Mouse (Mus musculus): ENCODE results near the gene Ldb2. TPM values are rescaled to one million over a fixed set of nuclear protein-coding genes. Genes with fewer than 3 reads are reported as not detected.

Gene Ldb2
- polyA plus RNA-seq, 1 experiment from 2014 or later = 51.5 TPM

DNA sequence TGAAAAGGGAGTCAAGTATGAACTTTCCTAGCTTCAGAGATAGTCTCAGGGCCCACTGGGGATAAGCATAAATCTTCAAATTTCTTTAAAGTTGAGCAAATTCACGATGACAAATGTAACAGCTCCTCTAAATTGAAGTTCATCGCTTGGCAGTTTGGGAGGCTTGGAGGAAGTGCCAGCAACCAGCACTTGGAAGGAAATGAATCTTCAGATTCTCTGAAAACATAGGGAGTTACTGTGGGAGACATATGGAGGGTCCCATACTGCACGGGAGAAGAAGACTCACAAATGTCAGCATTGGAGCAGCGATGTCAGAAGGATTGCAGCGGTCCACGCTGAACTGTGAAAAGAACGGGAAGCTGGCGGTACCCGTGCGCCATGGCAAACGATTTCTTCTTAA lies 139.8 kb downstream of the Ldb2 start:
- H3K4me1 ChIP-seq (ENCODE audit: control insufficient read depth, insufficient read depth, low read length) = no peaks in the 10 kb centered on the region
- ATAC-seq (replicated peaks; ENCODE audit: insufficient number of reproducible peaks, low FRiP score, low TSS enrichment, low read depth) (no peak), DNase-seq (ENCODE audit: low spot score) (no peak)
- H3K36me3 ChIP-seq (replicated peaks; ENCODE audit: control insufficient read depth, insufficient read depth, low read depth, low read length) = no peaks in the 10 kb centered on the region
- H3K9me3 ChIP-seq (replicated peaks; ENCODE audit: control insufficient read depth, low read length) = no peaks in the 10 kb centered on the region
- H3K27ac ChIP-seq (replicated peaks; ENCODE audit: low read depth, low read length) = no peak overlapping the region
- H3K27me3 ChIP-seq (ENCODE audit: control insufficient read depth, insufficient read depth, low read length) = no peaks in the 10 kb centered on the region
- no peak overlapping the region for H3K4me3 ChIP-seq (ENCODE audit: low read depth, low read length)
- H3K4me2 ChIP-seq (ENCODE audit: low read depth, low read length) = no peak overlapping the region
- WGBS = 93% methylated on average over 11 of the region's 11 CpGs
- no peak overlapping the region for H3K9ac ChIP-seq (replicated peaks; ENCODE audit: low read length)

DNA sequence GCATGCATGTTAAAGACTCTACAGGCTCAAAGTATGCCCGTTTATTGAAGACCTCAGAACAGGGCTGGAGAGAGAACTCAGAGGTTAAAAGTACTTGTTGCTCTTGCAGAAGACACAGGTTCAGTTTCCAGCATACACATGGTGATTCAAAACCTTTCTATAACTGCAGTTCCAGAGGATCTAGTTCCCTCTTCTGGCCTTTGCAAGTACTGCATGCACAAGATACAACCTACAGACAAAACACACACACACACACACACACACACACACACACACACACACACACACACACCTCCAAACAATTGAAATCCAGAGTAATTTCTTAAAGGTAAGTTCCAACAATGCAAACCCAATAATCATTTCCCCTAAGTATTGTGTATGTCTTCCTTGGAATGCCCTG lies 142.8 kb downstream of the Ldb2 start:
- no peaks in the 10 kb centered on the region for H3K36me3 ChIP-seq (replicated peaks; ENCODE audit: control insufficient read depth, insufficient read depth, low read depth, low read length)
- H3K4me2 ChIP-seq (ENCODE audit: low read depth, low read length) = no peak overlapping the region
- ATAC-seq (replicated peaks; ENCODE audit: insufficient number of reproducible peaks, low FRiP score, low TSS enrichment, low read depth) (no peak), DNase-seq (ENCODE audit: low spot score) (no peak)
- H3K27ac ChIP-seq (replicated peaks; ENCODE audit: low read depth, low read length) = no peak overlapping the region
- no peaks in the 10 kb centered on the region for H3K27me3 ChIP-seq (ENCODE audit: control insufficient read depth, insufficient read depth, low read length)
- H3K4me1 ChIP-seq (ENCODE audit: control insufficient read depth, insufficient read depth, low read length) = no peaks in the 10 kb centered on the region
- H3K9me3 ChIP-seq (replicated peaks; ENCODE audit: control insufficient read depth, low read length) = no peaks in the 10 kb centered on the region
- no peak overlapping the region for H3K4me3 ChIP-seq (ENCODE audit: low read depth, low read length)
- WGBS = 78% methylated on average over 1 of the region's 1 CpGs
- H3K9ac ChIP-seq (replicated peaks; ENCODE audit: low read length) = no peak overlapping the region

DNA sequence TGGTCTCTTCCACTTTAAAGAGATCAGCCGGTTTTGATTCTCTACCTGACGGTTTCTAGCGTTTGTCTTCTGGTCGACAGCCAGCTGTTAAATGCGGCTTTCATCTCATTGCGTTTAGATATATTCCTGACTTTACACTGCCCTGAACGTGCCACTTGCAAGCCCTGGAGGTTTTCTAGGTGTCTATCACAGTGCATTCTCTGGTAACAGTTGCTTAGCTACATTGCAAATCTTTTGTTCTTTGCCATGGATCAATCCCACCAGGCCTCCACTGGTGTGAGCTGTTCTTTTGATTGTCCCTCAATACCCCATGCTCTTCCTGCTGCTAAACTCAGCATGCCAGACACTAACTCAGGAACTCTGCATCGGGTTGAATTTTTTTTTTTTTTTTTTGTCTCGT lies 145.1 kb downstream of the Ldb2 start:
- ATAC-seq (replicated peaks; ENCODE audit: insufficient number of reproducible peaks, low FRiP score, low TSS enrichment, low read depth) (no peak), DNase-seq (ENCODE audit: low spot score) (no peak)
- Histone ChIP-seq H3K4me3 (ENCODE audit: low read depth, low read length) (no peak overlapping the region), H3K9me3 (replicated peaks; ENCODE audit: control insufficient read depth, low read length) (no peaks in the 10 kb centered on the region), H3K27me3 (ENCODE audit: control insufficient read depth, insufficient read depth, low read length) (no peaks in the 10 kb centered on the region), H3K36me3 (replicated peaks; ENCODE audit: control insufficient read depth, insufficient read depth, low read depth, low read length) (no peaks in the 10 kb centered on the region), H3K9ac (replicated peaks; ENCODE audit: low read length) (no peak overlapping the region), H3K4me2 (ENCODE audit: low read depth, low read length) (no peak overlapping the region), H3K27ac (replicated peaks; ENCODE audit: low read depth, low read length) (no peak overlapping the region), H3K4me1 (ENCODE audit: control insufficient read depth, insufficient read depth, low read length) (no peaks in the 10 kb centered on the region)
- WGBS = 33% methylated on average over 9 of the region's 9 CpGs

DNA sequence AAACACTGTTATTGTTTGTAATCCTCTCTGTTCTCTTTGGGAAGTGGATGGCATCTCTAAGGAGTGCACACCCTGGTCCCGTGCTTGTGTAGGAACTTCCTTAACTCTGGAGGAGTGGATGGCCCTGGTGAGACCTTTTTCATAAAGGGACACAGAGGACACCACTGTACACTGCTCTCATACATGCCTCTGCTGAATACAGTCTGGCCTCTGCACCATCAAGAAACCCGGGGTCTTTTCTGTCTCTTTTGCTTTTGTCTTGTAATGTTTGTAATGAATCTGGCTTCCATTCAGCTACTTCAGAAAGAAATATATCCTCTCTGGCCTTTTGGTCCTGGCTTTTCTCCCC lies 152.7 kb downstream of the Ldb2 start:
- DNase-seq (ENCODE audit: low spot score) = no peak
- Histone ChIP-seq H3K9ac (replicated peaks; ENCODE audit: low read length) (no peak overlapping the region), H3K36me3 (replicated peaks; ENCODE audit: control insufficient read depth, insufficient read depth, low read depth, low read length) (no peaks in the 10 kb centered on the region), H3K4me1 (ENCODE audit: control insufficient read depth, insufficient read depth, low read length) (no peaks in the 10 kb centered on the region; the same call in 1 of the 2 replicates), H3K27me3 (ENCODE audit: control insufficient read depth, insufficient read depth, low read length) (no peaks in the 10 kb centered on the region), H3K27ac (replicated peaks; ENCODE audit: low read depth, low read length) (no peak overlapping the region), H3K4me3 (ENCODE audit: low read depth, low read length) (no peak overlapping the region), H3K9me3 (replicated peaks; ENCODE audit: control insufficient read depth, low read length) (no peaks in the 10 kb centered on the region), H3K4me2 (ENCODE audit: low read depth, low read length) (no peak overlapping the region)
- ATAC-seq (replicated peaks; ENCODE audit: insufficient number of reproducible peaks, low FRiP score, low TSS enrichment, low read depth) = no peak
- WGBS = 53% methylated on average over 2 of the region's 2 CpGs

DNA sequence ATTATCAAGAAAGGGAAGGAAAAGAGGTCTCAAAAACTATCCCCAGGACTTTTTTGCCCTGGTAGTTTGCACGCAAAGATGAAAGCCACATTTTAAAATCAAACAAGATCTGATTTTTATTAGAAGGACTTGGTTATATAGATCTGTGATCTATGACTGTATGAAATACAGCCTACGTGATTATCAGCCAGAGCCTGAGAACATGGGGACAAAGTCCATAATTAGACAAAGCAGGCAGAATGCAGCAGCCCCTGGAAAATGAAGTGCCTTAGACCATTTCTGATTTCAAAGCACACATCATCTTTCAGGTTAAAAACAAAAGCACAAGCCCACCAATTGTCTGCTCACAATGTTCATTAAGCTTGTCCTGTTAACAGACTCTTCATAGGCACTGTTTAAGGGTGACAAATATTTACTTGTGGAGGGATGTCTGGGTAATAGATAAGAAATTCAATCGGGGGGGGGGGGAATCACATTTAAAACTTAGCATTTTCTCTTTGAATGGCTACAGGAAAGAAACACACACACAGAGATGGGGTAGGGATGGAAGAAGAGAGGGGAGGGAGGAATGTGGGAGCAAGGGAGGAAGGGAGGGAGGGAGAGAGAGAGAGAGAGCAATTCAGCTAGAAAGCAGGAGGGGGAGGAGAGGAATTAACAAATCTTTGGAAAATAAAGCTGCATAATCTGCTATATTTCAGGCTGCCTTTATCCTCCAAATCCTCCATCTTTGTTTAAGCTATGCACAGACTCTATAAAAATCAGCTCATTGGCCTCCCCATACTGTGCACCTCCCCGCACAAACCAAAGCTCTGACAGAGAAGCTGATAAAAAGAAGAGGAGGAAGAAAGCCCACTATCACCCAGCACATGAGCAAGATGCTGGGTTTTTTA lies 153.3 kb downstream of the Ldb2 start:
- H3K27ac ChIP-seq (replicated peaks; ENCODE audit: low read depth, low read length) = no peak overlapping the region
- 74% methylated on average over 4 of the region's 4 CpGs for WGBS
- no peak; the same call in 1 of the 2 replicates for ATAC-seq (replicated peaks; ENCODE audit: insufficient number of reproducible peaks, low FRiP score, low TSS enrichment, low read depth)

DNA sequence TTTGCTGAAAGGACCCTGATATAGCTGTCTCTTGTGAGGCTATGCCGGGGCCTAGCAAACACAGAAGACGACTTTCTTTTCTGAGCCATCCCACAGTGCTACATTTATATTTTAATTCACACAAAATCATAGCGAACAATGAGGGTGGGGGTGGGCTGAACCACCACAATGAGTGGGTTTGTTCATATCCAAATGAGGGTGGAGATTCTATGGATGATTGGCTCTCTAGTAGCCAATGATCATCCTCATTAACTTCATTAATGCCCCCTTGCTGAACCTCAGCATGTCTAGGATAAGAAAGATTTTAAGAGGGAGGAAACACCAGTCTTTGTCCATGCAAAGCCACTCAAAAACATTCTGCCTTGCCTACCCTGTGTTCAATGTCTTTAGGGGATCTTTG lies 156.4 kb downstream of the Ldb2 start:
- ATAC-seq (replicated peaks; ENCODE audit: insufficient number of reproducible peaks, low FRiP score, low TSS enrichment, low read depth) (no peak), DNase-seq (ENCODE audit: low spot score) (no peak)
- no peaks in the 10 kb centered on the region for H3K36me3 ChIP-seq (replicated peaks; ENCODE audit: control insufficient read depth, insufficient read depth, low read depth, low read length)
- no peak overlapping the region for H3K27ac ChIP-seq (replicated peaks; ENCODE audit: low read depth, low read length)
- 66% methylated on average over 3 of the region's 3 CpGs for WGBS
- H3K4me3 ChIP-seq (ENCODE audit: low read depth, low read length) = no peak overlapping the region
- no peak overlapping the region for H3K9ac ChIP-seq (replicated peaks; ENCODE audit: low read length)
- no peaks in the 10 kb centered on the region; the same call in 1 of the 2 replicates for H3K4me1 ChIP-seq (ENCODE audit: control insufficient read depth, insufficient read depth, low read length)
- H3K27me3 ChIP-seq (ENCODE audit: control insufficient read depth, insufficient read depth, low read length) = no peaks in the 10 kb centered on the region
- H3K4me2 ChIP-seq (ENCODE audit: low read depth, low read length) = no peak overlapping the region
- H3K9me3 ChIP-seq (replicated peaks; ENCODE audit: control insufficient read depth, low read length) = no peaks in the 10 kb centered on the region

More for the DNA sequence above, 153.3 kb downstream of the Ldb2 start:
- no peak overlapping the region for H3K4me2 ChIP-seq (ENCODE audit: low read depth, low read length)
- DNase-seq (ENCODE audit: low spot score) = no peak
- no peaks in the 10 kb centered on the region; the same call in 1 of the 2 replicates for H3K4me1 ChIP-seq (ENCODE audit: control insufficient read depth, insufficient read depth, low read length)
- H3K4me3 ChIP-seq (ENCODE audit: low read depth, low read length) = no peak overlapping the region
- H3K9ac ChIP-seq (replicated peaks; ENCODE audit: low read length) = no peak overlapping the region
- no peaks in the 10 kb centered on the region for H3K27me3 ChIP-seq (ENCODE audit: control insufficient read depth, insufficient read depth, low read length)
- H3K36me3 ChIP-seq (replicated peaks; ENCODE audit: control insufficient read depth, insufficient read depth, low read depth, low read length) = no peaks in the 10 kb centered on the region
- H3K9me3 ChIP-seq (replicated peaks; ENCODE audit: control insufficient read depth, low read length) = no peaks in the 10 kb centered on the region

DNA sequence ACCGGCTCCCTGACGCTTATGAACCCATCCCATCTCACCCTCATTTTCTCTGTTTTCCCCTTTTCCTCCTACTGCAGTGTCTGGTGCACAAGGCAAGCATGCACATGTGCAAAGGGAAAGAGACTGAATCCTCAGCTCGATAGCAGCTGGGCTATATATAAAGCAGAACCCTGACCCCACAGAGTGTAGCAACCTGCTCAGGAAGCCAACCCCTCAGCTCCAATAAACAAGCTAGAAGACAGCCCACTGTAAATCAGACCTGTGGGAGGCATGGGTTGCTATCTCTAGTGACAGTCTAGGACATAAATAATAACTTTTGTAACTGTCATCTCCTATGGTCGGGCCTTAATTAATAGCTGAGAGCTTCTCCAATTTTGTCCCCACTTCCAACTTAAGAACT lies 158.4 kb downstream of the Ldb2 start:
- no peak overlapping the region for H3K27ac ChIP-seq (replicated peaks; ENCODE audit: low read depth, low read length)
- H3K9me3 ChIP-seq (replicated peaks; ENCODE audit: control insufficient read depth, low read length) = no peaks in the 10 kb centered on the region
- WGBS = 87% methylated on average over 4 of the region's 4 CpGs
- no peaks in the 10 kb centered on the region for H3K36me3 ChIP-seq (replicated peaks; ENCODE audit: control insufficient read depth, insufficient read depth, low read depth, low read length)
- no peaks in the 10 kb centered on the region; the same call in 1 of the 2 replicates for H3K4me1 ChIP-seq (ENCODE audit: control insufficient read depth, insufficient read depth, low read length)
- H3K4me2 ChIP-seq (ENCODE audit: low read depth, low read length) = no peak overlapping the region
- no peak overlapping the region for H3K4me3 ChIP-seq (ENCODE audit: low read depth, low read length)
- no peak for ATAC-seq (replicated peaks; ENCODE audit: insufficient number of reproducible peaks, low FRiP score, low TSS enrichment, low read depth)
- H3K27me3 ChIP-seq (ENCODE audit: control insufficient read depth, insufficient read depth, low read length) = no peaks in the 10 kb centered on the region
- DNase-seq (ENCODE audit: low spot score) = no peak
- no peak overlapping the region for H3K9ac ChIP-seq (replicated peaks; ENCODE audit: low read length)

DNA sequence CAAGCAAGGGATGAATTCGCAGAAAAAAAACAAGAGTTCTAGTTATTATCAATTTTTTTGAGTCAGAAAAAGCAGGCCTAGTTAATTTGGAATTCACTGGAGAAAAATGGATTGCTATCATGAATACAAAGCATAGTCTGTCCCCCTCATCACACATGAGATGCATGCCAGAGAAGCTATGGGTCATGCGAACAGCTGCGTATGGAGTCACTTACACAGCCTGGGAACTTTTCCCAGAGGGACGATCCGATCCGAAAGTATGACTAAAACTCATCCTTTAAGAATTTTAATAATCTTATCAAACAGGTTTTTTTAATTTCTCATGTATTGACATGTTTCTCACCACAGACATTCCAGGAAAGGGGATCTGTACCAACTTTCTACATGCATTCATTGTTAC lies 163.9 kb downstream of the Ldb2 start:
- ATAC-seq (replicated peaks; ENCODE audit: insufficient number of reproducible peaks, low FRiP score, low TSS enrichment, low read depth) (no peak), DNase-seq (ENCODE audit: low spot score) (no peak)
- Histone ChIP-seq H3K27ac (replicated peaks; ENCODE audit: low read depth, low read length) (no peak overlapping the region), H3K4me2 (ENCODE audit: low read depth, low read length) (no peak overlapping the region), H3K4me1 (ENCODE audit: control insufficient read depth, insufficient read depth, low read length) (no peaks in the 10 kb centered on the region), H3K9me3 (replicated peaks; ENCODE audit: control insufficient read depth, low read length) (no peaks in the 10 kb centered on the region), H3K4me3 (ENCODE audit: low read depth, low read length) (no peak overlapping the region), H3K9ac (replicated peaks; ENCODE audit: low read length) (no peak overlapping the region), H3K36me3 (replicated peaks; ENCODE audit: control insufficient read depth, insufficient read depth, low read depth, low read length) (no peaks in the 10 kb centered on the region), H3K27me3 (ENCODE audit: control insufficient read depth, insufficient read depth, low read length) (no peaks in the 10 kb centered on the region)
- 66% methylated on average over 6 of the region's 6 CpGs for WGBS

All from embryonic facial prominence, embryonic 11.5 days (tissue).